Mouse (Mus musculus) neural tube, embryonic 15.5 days (tissue): ENCODE data around the gene Slc43a3. TPM values are rescaled to one million over a fixed set of nuclear protein-coding genes. Genes with fewer than 3 reads are reported as not detected.

Experiments used
- ATAC-seq: fragments of 200-750 bp; cut with Nextera tagmentation; 2 replicates; pipeline ENCODE4 v1.8.0; 2017; ENCODE audit warnings: mild to moderate bottlenecking, moderate TSS enrichment, moderate library complexity; ENCODE audit not compliant: low FRiP score
- H3K27ac ChIP-seq: fragments of 300-500 bp; sonication (generic); replicated peaks from 2 replicates; pipeline ENCODE4 v1.5.1; 2015; ENCODE audit warnings: mild to moderate bottlenecking, inconsistent platforms
- H3K27me3 ChIP-seq: fragments of 300-500 bp; sonication (generic); replicated peaks from 2 replicates; pipeline ENCODE4 v1.6.1; 2015; ENCODE audit warnings: inconsistent platforms
- H3K36me3 ChIP-seq: fragments of 300-500 bp; sonication (generic); 2 replicates; pipeline ENCODE4 v1.6.1; 2015; ENCODE audit warnings: inconsistent platforms
- H3K4me1 ChIP-seq: fragments of 300-500 bp; sonication (generic); 2 replicates; pipeline ENCODE4 v1.6.1; 2015; ENCODE audit warnings: inconsistent platforms
- H3K4me2 ChIP-seq: fragments of 300-500 bp; sonication (generic); 2 replicates; pipeline ENCODE4 v1.6.1; 2015; ENCODE audit warnings: inconsistent platforms, mild to moderate bottlenecking, moderate library complexity
- H3K4me3 ChIP-seq: fragments of 300-500 bp; sonication (generic); replicated peaks from 2 replicates; pipeline ENCODE4 v1.5.1; 2015; ENCODE audit warnings: mild to moderate bottlenecking, inconsistent platforms
- H3K9ac ChIP-seq: fragments of 300-500 bp; sonication (generic); replicated peaks from 2 replicates; pipeline ENCODE4 v1.6.1; 2015; ENCODE audit warnings: mild to moderate bottlenecking, inconsistent platforms
- H3K9me3 ChIP-seq: fragments of 300-500 bp; sonication (generic); replicated peaks from 2 replicates; pipeline ENCODE4 v1.6.1; 2016; ENCODE audit warnings: inconsistent platforms
- WGBS: fragments of 180-500 bp; shearing (Covaris S2); methylation state at CpG from one replicate; pipeline ENCODE4 v1.1.7; 2015; ENCODE audit warnings: mixed read lengths; 5-methylcytosine and 5-hydroxymethylcytosine counted together
- polyA plus RNA-seq: library from polyadenylated mRNA; unstranded; fragments of >200 nt; fragmentation: Nextera tagmentation; extraction: Ambion mirVana; gene quantifications from 2 replicates; pipeline ENCODE4 v1.2.1, GENCODE M21; 2015

Slc43a3 gene
- polyA plus RNA-seq, 1 experiment from 2014 or later: 5.7 TPM

DNA sequence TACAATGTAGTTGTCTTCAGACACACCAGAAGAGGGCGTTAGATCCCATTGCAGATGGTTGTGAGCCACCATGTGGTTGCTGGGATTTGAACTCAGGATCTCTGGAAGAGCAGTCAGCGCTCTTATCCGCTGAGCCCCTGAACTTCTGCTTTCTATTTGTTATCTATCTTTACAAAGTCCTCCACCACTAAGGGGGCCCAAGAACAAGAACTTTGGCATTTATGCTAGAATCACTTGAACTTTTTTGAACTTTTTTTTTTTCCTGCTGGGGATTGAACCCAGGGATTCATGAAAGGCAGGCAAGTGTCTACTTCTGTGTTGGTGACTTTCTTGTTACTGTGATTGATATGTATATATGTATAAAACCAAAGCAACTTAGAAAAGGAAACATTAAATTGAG is 2.9 kb downstream of the Slc43a3 start:
- H3K9me3 ChIP-seq: no peaks in the 10 kb centered on the region
- H3K27me3 ChIP-seq: no peaks in the 10 kb centered on the region
- no peak overlapping the region for H3K4me3 ChIP-seq
- no peak overlapping the region for H3K27ac ChIP-seq
- no peaks in the 10 kb centered on the region for H3K36me3 ChIP-seq
- no peaks in the 10 kb centered on the region for H3K4me1 ChIP-seq
- WGBS: 94% methylated on average over 3 of the region's 3 CpGs
- no peak for ATAC-seq
- H3K9ac ChIP-seq: no peak overlapping the region
- no peak overlapping the region for H3K4me2 ChIP-seq

DNA sequence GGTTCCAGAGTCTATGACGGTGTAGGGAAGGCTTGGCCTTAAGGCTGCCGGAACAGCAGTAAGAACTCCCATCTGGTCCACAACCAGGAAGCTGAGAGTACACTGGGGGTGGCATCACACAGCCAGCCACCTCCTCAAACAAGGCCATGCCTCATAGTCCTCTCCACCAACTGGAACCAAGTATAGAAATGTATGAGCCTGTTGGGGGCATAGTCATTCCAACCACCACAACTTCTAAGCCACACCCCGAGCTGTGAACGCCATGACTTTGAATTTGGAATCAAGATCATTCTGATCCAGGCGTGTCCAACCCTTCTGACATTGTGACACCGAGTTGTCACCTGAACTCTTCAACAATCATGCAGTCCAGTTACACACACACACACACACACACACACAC is 3.3 kb downstream of the Slc43a3 start:
- H3K27ac ChIP-seq: no peak overlapping the region
- WGBS: 95% methylated on average over 6 of the region's 6 CpGs
- no peaks in the 10 kb centered on the region for H3K4me1 ChIP-seq
- H3K36me3 ChIP-seq: no peaks in the 10 kb centered on the region
- no peak overlapping the region for H3K4me2 ChIP-seq
- ATAC-seq: no peak
- no peaks in the 10 kb centered on the region for H3K9me3 ChIP-seq
- H3K9ac ChIP-seq: no peak overlapping the region
- H3K4me3 ChIP-seq: no peak overlapping the region
- H3K27me3 ChIP-seq: no peaks in the 10 kb centered on the region

GRCm38 (mm10) chr2:84941332-84941731 is 5.0 kb downstream of the Slc43a3 start:
- no peaks in the 10 kb centered on the region for H3K36me3 ChIP-seq

DNA sequence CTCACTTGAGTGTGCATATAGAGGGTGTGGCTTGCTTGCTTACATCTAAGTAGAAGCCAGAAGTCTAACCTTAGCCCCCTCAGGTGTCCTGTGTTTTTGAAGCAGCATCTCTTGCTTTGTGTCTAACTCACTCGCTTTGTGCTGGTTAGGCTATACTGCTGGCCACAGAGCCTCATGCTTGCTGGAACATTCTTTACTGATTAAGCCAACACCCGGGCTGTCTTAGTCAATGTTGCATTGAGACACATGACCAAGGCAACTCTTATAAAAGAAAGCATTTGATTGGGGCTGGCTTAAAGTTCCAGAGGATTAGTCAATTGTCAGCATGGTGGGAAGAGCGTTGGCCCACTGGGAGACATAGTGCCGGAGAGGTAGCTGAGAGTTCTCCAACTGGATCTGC is 5.4 kb downstream of the Slc43a3 start:
- Histone ChIP-seq H3K4me3 (no peak overlapping the region), H3K4me2 (no peak overlapping the region), H3K4me1 (no peaks in the 10 kb centered on the region), H3K36me3 (no peaks in the 10 kb centered on the region), H3K27ac (no peak overlapping the region), H3K27me3 (no peaks in the 10 kb centered on the region), H3K9ac (no peak overlapping the region), H3K9me3 (no peaks in the 10 kb centered on the region)
- WGBS: 94% methylated on average over 4 of the region's 4 CpGs
- no peak for ATAC-seq

More at GRCm38 (mm10) chr2:84941332-84941731, 5.0 kb downstream of the Slc43a3 start:
- no peaks in the 10 kb centered on the region for H3K27me3 ChIP-seq
- 89% methylated on average over 2 of the region's 2 CpGs for WGBS
- no peak overlapping the region for H3K9ac ChIP-seq
- H3K4me1 ChIP-seq: no peaks in the 10 kb centered on the region
- ATAC-seq: no peak
- no peak overlapping the region for H3K4me2 ChIP-seq
- no peaks in the 10 kb centered on the region for H3K9me3 ChIP-seq
- no peak overlapping the region for H3K27ac ChIP-seq
- no peak overlapping the region for H3K4me3 ChIP-seq

GRCm38 (mm10) chr2:84947154-84947771 is 10.9 kb downstream of the Slc43a3 start:
- Histone ChIP-seq H3K27ac (no peak overlapping the region), H3K4me2 (no peak overlapping the region), H3K27me3 (no peaks in the 10 kb centered on the region), H3K9ac (no peak overlapping the region), H3K4me1 (no peaks in the 10 kb centered on the region), H3K36me3 (no peaks in the 10 kb centered on the region), H3K9me3 (no peaks in the 10 kb centered on the region), H3K4me3 (no peak overlapping the region)
- WGBS: 82% methylated on average over 3 of the region's 3 CpGs
- ATAC-seq: no peak

DNA sequence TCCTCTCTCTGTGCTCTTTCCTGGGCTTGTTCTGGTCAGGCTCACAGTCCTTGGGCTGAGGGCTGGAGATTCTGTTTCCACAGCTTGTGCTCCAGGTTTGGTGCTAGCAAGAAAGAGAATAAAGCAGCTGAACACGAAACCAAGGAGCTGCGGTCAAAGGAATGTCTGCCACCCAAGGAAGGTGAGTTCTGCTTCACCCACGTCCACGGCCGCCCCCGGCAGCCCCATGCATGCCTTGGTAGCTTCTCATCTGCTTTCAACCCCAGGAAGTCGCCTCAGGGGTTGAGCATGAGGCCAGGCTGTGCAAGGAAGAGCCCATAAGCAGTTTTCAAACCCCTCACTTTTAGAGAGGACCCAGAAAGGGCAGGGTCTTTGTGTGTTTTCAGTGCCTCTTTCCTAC is 11.9 kb downstream of the Slc43a3 start:
- no peak for ATAC-seq
- no peaks in the 10 kb centered on the region for H3K9me3 ChIP-seq
- H3K9ac ChIP-seq: no peak overlapping the region
- H3K27ac ChIP-seq: no peak overlapping the region
- 97% methylated on average over 7 of the region's 7 CpGs for WGBS
- no peaks in the 10 kb centered on the region for H3K36me3 ChIP-seq
- no peak overlapping the region for H3K4me3 ChIP-seq
- no peaks in the 10 kb centered on the region for H3K4me1 ChIP-seq
- H3K4me2 ChIP-seq: no peak overlapping the region
- no peaks in the 10 kb centered on the region for H3K27me3 ChIP-seq

DNA sequence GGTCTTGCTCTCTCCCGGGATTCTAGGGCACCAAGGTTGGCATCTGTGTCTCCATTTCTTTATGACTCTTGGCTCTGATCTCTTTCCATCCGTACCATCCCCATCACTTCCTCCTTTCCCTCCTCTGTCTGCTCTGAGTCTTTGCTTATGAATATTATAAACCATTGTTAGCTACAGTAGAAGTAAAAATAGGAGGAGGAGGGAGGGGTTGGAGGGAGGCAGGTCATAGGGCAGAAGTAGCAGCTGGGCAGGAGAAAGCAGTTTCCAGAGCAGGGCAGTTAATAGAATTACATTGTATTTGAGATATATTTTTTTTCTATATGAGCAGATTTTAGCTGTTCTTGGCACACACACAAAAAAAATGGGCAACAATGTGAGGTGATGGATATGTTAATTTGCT is 12.3 kb downstream of the Slc43a3 start:
- Histone ChIP-seq H3K4me1 (no peaks in the 10 kb centered on the region), H3K9ac (no peak overlapping the region), H3K27ac (no peak overlapping the region), H3K4me2 (no peak overlapping the region), H3K36me3 (no peaks in the 10 kb centered on the region), H3K9me3 (no peaks in the 10 kb centered on the region), H3K4me3 (no peak overlapping the region), H3K27me3 (no peaks in the 10 kb centered on the region)
- ATAC-seq: no peak
- 84% methylated on average over 2 of the region's 2 CpGs for WGBS

GRCm38 (mm10) chr2:84951027-84951426 is 14.6 kb downstream of the Slc43a3 start:
- Histone ChIP-seq H3K27ac (no peak overlapping the region), H3K36me3 (no peaks in the 10 kb centered on the region), H3K27me3 (no peaks in the 10 kb centered on the region), H3K4me1 (no peaks in the 10 kb centered on the region), H3K4me3 (no peak overlapping the region), H3K9me3 (no peaks in the 10 kb centered on the region), H3K4me2 (no peak overlapping the region), H3K9ac (no peak overlapping the region)
- 95% methylated on average over 8 of the region's 8 CpGs for WGBS
- ATAC-seq: no peak

- H3K27me3 ChIP-seq: no peaks in the 10 kb centered on the region
- no peak overlapping the region for H3K9ac ChIP-seq
- H3K4me2 ChIP-seq: no peak overlapping the region
- H3K4me1 ChIP-seq: no peaks in the 10 kb centered on the region
- no peak overlapping the region for H3K27ac ChIP-seq
- WGBS: 88% methylated on average over 1 of the region's 1 CpGs
- no peaks in the 10 kb centered on the region for H3K36me3 ChIP-seq
- no peak for ATAC-seq
- no peaks in the 10 kb centered on the region for H3K9me3 ChIP-seq
- H3K4me3 ChIP-seq: no peak overlapping the region
Measured at GRCm38 (mm10) chr2:84952251-84952650, 15.9 kb downstream of the Slc43a3 start.

DNA sequence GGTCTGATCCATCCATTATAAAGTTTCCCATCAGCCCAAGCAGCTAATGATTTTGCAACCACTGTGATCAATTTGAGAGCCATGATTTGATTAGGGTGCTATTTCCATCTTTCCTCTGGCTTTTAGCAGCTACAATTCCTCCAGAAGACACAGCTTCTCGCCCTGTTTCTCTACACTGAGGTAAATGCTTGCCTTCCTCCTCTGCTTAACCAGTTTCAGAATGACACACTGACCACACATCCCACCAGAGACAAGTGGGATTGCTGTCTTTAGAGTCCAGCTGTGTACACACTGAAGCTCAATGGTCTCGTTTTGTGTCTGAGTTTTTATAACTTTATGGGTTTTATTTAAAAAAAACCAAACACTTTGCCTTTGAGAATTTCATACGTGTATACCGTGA is 16.3 kb downstream of the Slc43a3 start:
- no peaks in the 10 kb centered on the region for H3K36me3 ChIP-seq
- WGBS: 85% methylated on average over 4 of the region's 4 CpGs
- no peak for ATAC-seq
- H3K4me1 ChIP-seq: no peaks in the 10 kb centered on the region
- H3K27ac ChIP-seq: no peak overlapping the region
- H3K4me2 ChIP-seq: no peak overlapping the region
- no peaks in the 10 kb centered on the region for H3K9me3 ChIP-seq
- no peak overlapping the region for H3K9ac ChIP-seq
- no peaks in the 10 kb centered on the region for H3K27me3 ChIP-seq
- no peak overlapping the region for H3K4me3 ChIP-seq

GRCm38 (mm10) chr2:84955435-84955834 is 19.1 kb downstream of the Slc43a3 start:
- H3K4me2 ChIP-seq: no peak overlapping the region
- 91% methylated on average over 9 of the region's 9 CpGs for WGBS

GRCm38 (mm10) chr2:84956274-84956673 is 19.9 kb downstream of the Slc43a3 start:
- H3K36me3 ChIP-seq: no peaks in the 10 kb centered on the region
- WGBS: 57% methylated on average over 5 of the region's 5 CpGs
- no peaks in the 10 kb centered on the region for H3K4me1 ChIP-seq
- ATAC-seq: no peak
- H3K27ac ChIP-seq: no peak overlapping the region
- no peaks in the 10 kb centered on the region for H3K9me3 ChIP-seq
- no peak overlapping the region for H3K9ac ChIP-seq
- H3K27me3 ChIP-seq: no peaks in the 10 kb centered on the region
- H3K4me3 ChIP-seq: no peak overlapping the region
- no peak overlapping the region for H3K4me2 ChIP-seq

More at GRCm38 (mm10) chr2:84955435-84955834, 19.1 kb downstream of the Slc43a3 start:
- Histone ChIP-seq H3K9ac (no peak overlapping the region), H3K27ac (no peak overlapping the region), H3K4me1 (no peaks in the 10 kb centered on the region), H3K36me3 (no peaks in the 10 kb centered on the region), H3K9me3 (no peaks in the 10 kb centered on the region), H3K27me3 (no peaks in the 10 kb centered on the region), H3K4me3 (no peak overlapping the region)
- ATAC-seq: no peak
